ENCODE assay signal across 11 mouse cellular contexts in genomic region chr1:75278228-75278627, GRCm38 (mm10). TPM values are rescaled to one million over a fixed set of nuclear protein-coding genes. Genes with fewer than 3 reads are reported as not detected.
DNase-seq lines count a peak whose midpoint lies in the region; ATAC-seq and TF ChIP-seq lines count a peak whose summit lies in the region.
"Had no signal": no experiment of that assay in that cellular context is flagged by ENCODE, and none has a peak within 500 bp of the region (broad histone marks: within the 10 kb centered on the region; RNA-seq: fewer than 3 reads in every experiment).

Gene Resp18 (minus strand): TSS chr1:75278415.

- H3K4me3 ChIP-seq in cerebellum, adult 2 months (replicated peaks; ENCODE audit: insufficient read depth, low read depth, low read length): peak within 1 kb of the TSS; percentile 58
- H3K4me3 ChIP-seq in intestine, embryonic 16.5 days (ENCODE audit: low read length): 0 out of 2 replicates have a peak within 1 kb of the TSS, but pooled peaks have one; percentile 5
- H3K4me3 ChIP-seq in neural tube, embryonic 12.5 days: peak within 1 kb of the TSS; percentile 34
- H3K4me3 ChIP-seq: erythroblast, embryonic 14.5 days; lung, embryonic 15.5 days had no signal

- H3K4me2 ChIP-seq in intestine, embryonic 16.5 days (ENCODE audit: low read depth, low read length): no peak within 1 kb of the TSS
- H3K4me2 ChIP-seq in neural tube, embryonic 12.5 days (replicated peaks): peak within 1 kb of the TSS; percentile 52
- H3K4me2 ChIP-seq: lung, embryonic 15.5 days had no signal

- ATAC-seq in intestine, embryonic 16.5 days: no peak
- ATAC-seq in neural tube, embryonic 12.5 days (ENCODE audit: low FRiP score, low read depth): no peak
- ATAC-seq in megakaryocyte, adult 5-6 weeks (ENCODE audit: poor library complexity, severe bottlenecking): no peak

- no peaks in the 10 kb centered on the region for H3K27me3 ChIP-seq in cerebellum, adult 2 months (ENCODE audit: control insufficient read depth, insufficient read depth, low read length)
- H3K27me3 ChIP-seq in intestine, embryonic 16.5 days (replicated peaks; ENCODE audit: control insufficient read depth, insufficient read depth, low read length): peaks cover 9% of the 10 kb centered on the region
- H3K27me3 ChIP-seq in neural tube, embryonic 12.5 days (replicated peaks): peaks cover 26% of the 10 kb centered on the region

- 0 out of 2 replicates have a peak, but pooled peaks cover 3% of the 10 kb centered on the region for H3K4me1 ChIP-seq in cerebellum, adult 2 months (ENCODE audit: control insufficient read depth, insufficient read depth, low read length)
- no peaks in the 10 kb centered on the region for H3K4me1 ChIP-seq in intestine, embryonic 16.5 days (ENCODE audit: control insufficient read depth, insufficient read depth, low read length)
- H3K4me1 ChIP-seq in neural tube, embryonic 12.5 days: no peaks in the 10 kb centered on the region
- H3K4me1 ChIP-seq: lung, embryonic 15.5 days had no signal

- WGBS in cerebellum, adult 2 months: 4% methylated on average over 13 of the region's 13 CpGs
- WGBS in intestine, embryonic 16.5 days: 5% methylated on average over 13 of the region's 13 CpGs
- 2% methylated on average over 13 of the region's 13 CpGs for WGBS in neural tube, embryonic 12.5 days

- no peaks in the 10 kb centered on the region for H3K36me3 ChIP-seq in intestine, embryonic 16.5 days (ENCODE audit: control insufficient read depth, insufficient read depth, low read length)
- H3K36me3 ChIP-seq in neural tube, embryonic 12.5 days: no peaks in the 10 kb centered on the region
- H3K36me3 ChIP-seq: lung, embryonic 15.5 days had no signal

- H3K9ac ChIP-seq in intestine, embryonic 16.5 days (ENCODE audit: low read depth, low read length): no peak within 1 kb of the TSS
- H3K9ac ChIP-seq in neural tube, embryonic 12.5 days: peak within 1 kb of the TSS; percentile 48
- H3K9ac ChIP-seq: lung, embryonic 15.5 days had no signal

- intact Hi-C loops in heart, postnatal 25 days (cut with DNase I): no loop called here
- intact Hi-C loops in heart, postnatal 10 days (cut with DNase I): no loop called here

- H3K9me3 ChIP-seq in intestine, embryonic 16.5 days (ENCODE audit: control insufficient read depth, low read length): no peaks in the 10 kb centered on the region
- H3K9me3 ChIP-seq in neural tube, embryonic 12.5 days: no peaks in the 10 kb centered on the region
- H3K9me3 ChIP-seq: lung, embryonic 15.5 days had no signal

- no peak for TF ChIP-seq CTCF in cerebellum, adult 2 months (IDR thresholded peaks at IDR 0.05; ENCODE audit: borderline replicate concordance, insufficient read depth, low read depth, low read length)

- DNase-seq in cerebellum, adult 2 months: peak; percentile 39 to 48
- DNase-seq in cerebellum, postnatal 4 days (ENCODE audit: low spot score in 2 of 2): no peak
- peak; percentile 21 to 28 for DNase-seq in cerebellum, postnatal 25 days
- DNase-seq in heart, postnatal 25 days (ENCODE audit: low spot score): no peak
- DNase-seq in heart, postnatal 10 days: no peak
- DNase-seq: right cerebral cortex, postnatal 25 days had no signal

- no peak for TF ChIP-seq POLR2A in cerebellum, adult 2 months (IDR thresholded peaks at IDR 0.05; ENCODE audit: borderline replicate concordance, insufficient read depth, low read length)

- H3K27ac ChIP-seq in cerebellum, adult 2 months (ENCODE audit: insufficient read depth, low read length): no peak within 1 kb of the TSS
- H3K27ac ChIP-seq in intestine, embryonic 16.5 days (ENCODE audit: low read length): no peak within 1 kb of the TSS
- H3K27ac ChIP-seq in neural tube, embryonic 12.5 days: no peak within 1 kb of the TSS
- H3K27ac ChIP-seq: lung, embryonic 15.5 days had no signal

RNA-seq across cellular contexts. Expression of gene Resp18, which starts in this region (rescaled TPM):
- polyA plus RNA-seq in cerebellum, adult 2 months (2012; rRNA removed): 226 and 275 TPM in 2 replicates
- 9.2 and 9.9 TPM in 2 replicates for polyA plus RNA-seq in intestine, embryonic 16.5 days (2015; fragmentation: Nextera tagmentation; extraction: Ambion mirVana)
- polyA plus RNA-seq in neural tube, embryonic 12.5 days (2016; fragmentation: Nextera tagmentation; extraction: Ambion mirVana): 61.9 and 69.5 TPM in 2 replicates
- not detected in 2 replicates for total RNA-seq in megakaryocyte, adult 5-6 weeks (2015)
- not detected in 2 replicates for total RNA-seq in megakaryocyte, adult 5-6 weeks (2017)
- total RNA-seq in heart, postnatal 25 days (2021): not detected
- not detected for total RNA-seq in heart, postnatal 10 days (2021)
- polyA plus RNA-seq: erythroblast, embryonic 14.5 days had no signal

Comparison
In these comparisons a context has a peak if more than half of its experiments do, and no peak if none do; other contexts are left out.
1. DNase-seq: peak in cerebellum, adult 2 months (2 of 2) and cerebellum, postnatal 25 days (2 of 2); none in cerebellum, postnatal 4 days (0 of 2), heart, postnatal 25 days (single experiment) and heart, postnatal 10 days (0 of 2).
2. H3K4me3 ChIP-seq: peak in every context shown above with its lines; median percentile 58 in cerebellum, adult 2 months; 34 in neural tube, embryonic 12.5 days; 5 in intestine, embryonic 16.5 days.